Mouse (Mus musculus): ENCODE data around the gene Hs2st1. TPM values are rescaled to one million over a fixed set of nuclear protein-coding genes. Genes with fewer than 3 reads are reported as not detected.

Gene Hs2st1
- polyA plus RNA-seq, 1 experiment from 2014 or later = 14.4 TPM

- Histone ChIP-seq H3K4me2 (ENCODE audit: low read depth, low read length) (no peak overlapping the region), H3K27me3 (replicated peaks; ENCODE audit: control insufficient read depth, insufficient read depth, low read length) (no peaks in the 10 kb centered on the region), H3K27ac (replicated peaks; ENCODE audit: low read depth, low read length) (no peak overlapping the region), H3K4me3 (ENCODE audit: low read depth, low read length) (no peak overlapping the region), H3K9ac (ENCODE audit: low read depth, low read length) (no peak overlapping the region), H3K4me1 (ENCODE audit: control insufficient read depth, insufficient read depth, low read length) (no peaks in the 10 kb centered on the region), H3K9me3 (ENCODE audit: control insufficient read depth, low read length) (no peaks in the 10 kb centered on the region), H3K36me3 (ENCODE audit: control insufficient read depth, insufficient read depth, low read length) (peaks cover 28% of the 10 kb centered on the region)
- ATAC-seq (ENCODE audit: low read depth) (no peak), DNase-seq (ENCODE audit: low spot score) (no peak)
- 93% methylated on average over 14 of the region's 14 CpGs for WGBS
These were observed 132.0 kb downstream of the Hs2st1 start for GRCm38 (mm10) chr3:144437871-144438398.

GRCm38 (mm10) chr3:144436076-144436475 lies 133.9 kb downstream of the Hs2st1 start:
- Histone ChIP-seq H3K27ac (replicated peaks; ENCODE audit: low read depth, low read length) (no peak overlapping the region), H3K4me2 (ENCODE audit: low read depth, low read length) (no peak overlapping the region), H3K9me3 (ENCODE audit: control insufficient read depth, low read length) (no peaks in the 10 kb centered on the region), H3K36me3 (ENCODE audit: control insufficient read depth, insufficient read depth, low read length) (peaks cover 29% of the 10 kb centered on the region), H3K4me1 (ENCODE audit: control insufficient read depth, insufficient read depth, low read length) (no peaks in the 10 kb centered on the region), H3K4me3 (ENCODE audit: low read depth, low read length) (no peak overlapping the region), H3K27me3 (replicated peaks; ENCODE audit: control insufficient read depth, insufficient read depth, low read length) (no peaks in the 10 kb centered on the region), H3K9ac (ENCODE audit: low read depth, low read length) (no peak overlapping the region)
- ATAC-seq (ENCODE audit: low read depth) (no peak), DNase-seq (ENCODE audit: low spot score) (no peak)
- WGBS = 81% methylated on average over 3 of the region's 3 CpGs

GRCm38 (mm10) chr3:144435281-144435680 lies 134.7 kb downstream of the Hs2st1 start:
- DNase-seq (ENCODE audit: low spot score) = no peak
- no peaks in the 10 kb centered on the region for H3K4me1 ChIP-seq (ENCODE audit: control insufficient read depth, insufficient read depth, low read length)
- H3K4me2 ChIP-seq (ENCODE audit: low read depth, low read length) = no peak overlapping the region
- WGBS = 95% methylated on average over 16 of the region's 16 CpGs
- ATAC-seq (ENCODE audit: low read depth) = no peak
- no peaks in the 10 kb centered on the region for H3K9me3 ChIP-seq (ENCODE audit: control insufficient read depth, low read length)
- H3K36me3 ChIP-seq (ENCODE audit: control insufficient read depth, insufficient read depth, low read length) = peaks cover 23% of the 10 kb centered on the region
- H3K27ac ChIP-seq (replicated peaks; ENCODE audit: low read depth, low read length) = no peak overlapping the region
- H3K4me3 ChIP-seq (ENCODE audit: low read depth, low read length) = no peak overlapping the region
- no peak overlapping the region for H3K9ac ChIP-seq (ENCODE audit: low read depth, low read length)
- H3K27me3 ChIP-seq (replicated peaks; ENCODE audit: control insufficient read depth, insufficient read depth, low read length) = no peaks in the 10 kb centered on the region

GRCm38 (mm10) chr3:144434276-144434675 lies 135.7 kb downstream of the Hs2st1 start:
- Histone ChIP-seq H3K9ac (ENCODE audit: low read depth, low read length) (no peak overlapping the region), H3K27me3 (replicated peaks; ENCODE audit: control insufficient read depth, insufficient read depth, low read length) (no peaks in the 10 kb centered on the region), H3K4me2 (ENCODE audit: low read depth, low read length) (no peak overlapping the region), H3K36me3 (ENCODE audit: control insufficient read depth, insufficient read depth, low read length) (peaks cover 28% of the 10 kb centered on the region), H3K4me1 (ENCODE audit: control insufficient read depth, insufficient read depth, low read length) (no peaks in the 10 kb centered on the region), H3K9me3 (ENCODE audit: control insufficient read depth, low read length) (no peaks in the 10 kb centered on the region), H3K4me3 (ENCODE audit: low read depth, low read length) (no peak overlapping the region), H3K27ac (replicated peaks; ENCODE audit: low read depth, low read length) (no peak overlapping the region)
- ATAC-seq (ENCODE audit: low read depth) (no peak), DNase-seq (ENCODE audit: low spot score) (no peak)
- 91% methylated on average over 17 of the region's 17 CpGs for WGBS

- whole genome bisulfite sequencing = 81% methylated on average over 7 of the region's 7 CpGs
- ATAC-seq (ENCODE audit: low read depth) (no peak), DNase-seq (ENCODE audit: low spot score) (no peak)
- no peak overlapping the region for H3K27ac ChIP-seq (replicated peaks; ENCODE audit: low read depth, low read length)
- no peaks in the 10 kb centered on the region for H3K27me3 ChIP-seq (replicated peaks; ENCODE audit: control insufficient read depth, insufficient read depth, low read length)
- peaks cover 28% of the 10 kb centered on the region for H3K36me3 ChIP-seq (ENCODE audit: control insufficient read depth, insufficient read depth, low read length)
- no peaks in the 10 kb centered on the region for H3K9me3 ChIP-seq (ENCODE audit: control insufficient read depth, low read length)
- no peak overlapping the region for H3K9ac ChIP-seq (ENCODE audit: low read depth, low read length)
- no peak overlapping the region for H3K4me2 ChIP-seq (ENCODE audit: low read depth, low read length)
- no peaks in the 10 kb centered on the region for H3K4me1 ChIP-seq (ENCODE audit: control insufficient read depth, insufficient read depth, low read length)
- H3K4me3 ChIP-seq (ENCODE audit: low read depth, low read length) = no peak overlapping the region
These were observed 136.9 kb downstream of the Hs2st1 start for GRCm38 (mm10) chr3:144433039-144433438.

GRCm38 (mm10) chr3:144432143-144432577 lies 137.8 kb downstream of the Hs2st1 start:
- 75% methylated on average over 10 of the region's 10 CpGs for WGBS
- Histone ChIP-seq H3K9me3 (ENCODE audit: control insufficient read depth, low read length) (no peaks in the 10 kb centered on the region), H3K4me2 (ENCODE audit: low read depth, low read length) (no peak overlapping the region), H3K27ac (replicated peaks; ENCODE audit: low read depth, low read length) (no peak overlapping the region), H3K27me3 (replicated peaks; ENCODE audit: control insufficient read depth, insufficient read depth, low read length) (no peaks in the 10 kb centered on the region), H3K4me1 (ENCODE audit: control insufficient read depth, insufficient read depth, low read length) (no peaks in the 10 kb centered on the region), H3K36me3 (ENCODE audit: control insufficient read depth, insufficient read depth, low read length) (peaks cover 28% of the 10 kb centered on the region), H3K4me3 (ENCODE audit: low read depth, low read length) (no peak overlapping the region), H3K9ac (ENCODE audit: low read depth, low read length) (no peak overlapping the region)
- no peak for ATAC-seq (ENCODE audit: low read depth)
- peak; percentile 52 for DNase-seq (ENCODE audit: low spot score)

GRCm38 (mm10) chr3:144428514-144429431 lies 141.2 kb downstream of the Hs2st1 start:
- DNase-seq (ENCODE audit: low spot score) = peak; percentile 85

GRCm38 (mm10) chr3:144425041-144425448 lies 144.9 kb downstream of the Hs2st1 start:
- no peak overlapping the region for H3K27ac ChIP-seq (replicated peaks; ENCODE audit: low read depth, low read length)
- ATAC-seq (ENCODE audit: low read depth) (no peak), DNase-seq (ENCODE audit: low spot score) (peak; percentile 44)
- H3K4me1 ChIP-seq (ENCODE audit: control insufficient read depth, insufficient read depth, low read length) = peaks cover 13% of the 10 kb centered on the region; the same call in 1 of the 2 replicates
- no peak overlapping the region for H3K4me2 ChIP-seq (ENCODE audit: low read depth, low read length)
- no peaks in the 10 kb centered on the region for H3K27me3 ChIP-seq (replicated peaks; ENCODE audit: control insufficient read depth, insufficient read depth, low read length)
- no peak overlapping the region for H3K9ac ChIP-seq (ENCODE audit: low read depth, low read length)
- no peaks in the 10 kb centered on the region for H3K9me3 ChIP-seq (ENCODE audit: control insufficient read depth, low read length)
- WGBS = 57% methylated on average over 4 of the region's 4 CpGs
- H3K36me3 ChIP-seq (ENCODE audit: control insufficient read depth, insufficient read depth, low read length) = 0 out of 2 replicates have a peak, but pooled peaks cover 4% of the 10 kb centered on the region
- no peak overlapping the region for H3K4me3 ChIP-seq (ENCODE audit: low read depth, low read length)

More at GRCm38 (mm10) chr3:144428514-144429431, 141.2 kb downstream of the Hs2st1 start:
- Histone ChIP-seq H3K36me3 (ENCODE audit: control insufficient read depth, insufficient read depth, low read length) (peaks cover 11% of the 10 kb centered on the region; the same call in 1 of the 2 replicates), H3K27me3 (replicated peaks; ENCODE audit: control insufficient read depth, insufficient read depth, low read length) (no peaks in the 10 kb centered on the region), H3K4me1 (ENCODE audit: control insufficient read depth, insufficient read depth, low read length) (peaks cover 7% of the 10 kb centered on the region; the same call in 1 of the 2 replicates), H3K9me3 (ENCODE audit: control insufficient read depth, low read length) (no peaks in the 10 kb centered on the region), H3K9ac (ENCODE audit: low read depth, low read length) (no peak overlapping the region), H3K27ac (replicated peaks; ENCODE audit: low read depth, low read length) (no peak overlapping the region; the same call in 1 of the 2 replicates), H3K4me2 (ENCODE audit: low read depth, low read length) (no peak overlapping the region), H3K4me3 (ENCODE audit: low read depth, low read length) (no peak overlapping the region)
- ATAC-seq (ENCODE audit: low read depth) = peak; percentile 56
- 52% methylated on average over 8 of the region's 8 CpGs for WGBS
